Mouse (Mus musculus) retina, postnatal 7 days (tissue): ENCODE measurements around the gene Cdk10.
A peak's percentile ranks its signal among the peaks of the same experiment; 100 is the strongest.
"Not testable (repeated sequence)": the region's sequence is repeated elsewhere in the genome, so short reads cannot be mapped to it uniquely, and the experiment has no call there.

Experiments used
- DNase-seq: peaks from one replicate; pipeline ENCODE4 v3.0.0-alpha.2; 2012; ENCODE audit warnings: low read depth, low spot score

Cdk10 gene

GRCm38 (mm10) chr8:123224278-123225266, at the start of gene Cdk10:
Gene Cdk10, plus strand, starts transcription at chr8:123224842.
- peak; percentile 93 for DNase-seq

DNA sequence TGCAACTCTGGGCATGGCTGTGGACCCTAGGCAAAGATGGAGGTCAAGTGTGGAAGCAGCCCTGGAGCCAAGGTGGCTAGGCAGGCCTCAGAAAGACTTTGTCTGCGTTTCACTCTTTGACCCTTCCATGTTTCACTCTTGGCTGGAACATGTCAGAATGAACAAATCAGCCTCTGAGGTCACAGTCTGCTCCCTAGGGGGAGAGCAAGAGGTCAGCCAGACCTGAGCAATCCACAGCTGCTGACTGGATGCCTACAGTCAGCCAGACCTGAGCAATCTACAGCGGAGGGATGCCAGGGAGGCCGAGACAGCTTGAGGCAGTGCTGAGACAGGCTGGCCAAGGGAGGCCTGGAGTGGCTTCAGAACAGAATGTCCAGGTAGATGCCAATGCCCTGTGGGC, 43.3 kb upstream of the Cdk10 start:
- DNase-seq: no peak

DNA sequence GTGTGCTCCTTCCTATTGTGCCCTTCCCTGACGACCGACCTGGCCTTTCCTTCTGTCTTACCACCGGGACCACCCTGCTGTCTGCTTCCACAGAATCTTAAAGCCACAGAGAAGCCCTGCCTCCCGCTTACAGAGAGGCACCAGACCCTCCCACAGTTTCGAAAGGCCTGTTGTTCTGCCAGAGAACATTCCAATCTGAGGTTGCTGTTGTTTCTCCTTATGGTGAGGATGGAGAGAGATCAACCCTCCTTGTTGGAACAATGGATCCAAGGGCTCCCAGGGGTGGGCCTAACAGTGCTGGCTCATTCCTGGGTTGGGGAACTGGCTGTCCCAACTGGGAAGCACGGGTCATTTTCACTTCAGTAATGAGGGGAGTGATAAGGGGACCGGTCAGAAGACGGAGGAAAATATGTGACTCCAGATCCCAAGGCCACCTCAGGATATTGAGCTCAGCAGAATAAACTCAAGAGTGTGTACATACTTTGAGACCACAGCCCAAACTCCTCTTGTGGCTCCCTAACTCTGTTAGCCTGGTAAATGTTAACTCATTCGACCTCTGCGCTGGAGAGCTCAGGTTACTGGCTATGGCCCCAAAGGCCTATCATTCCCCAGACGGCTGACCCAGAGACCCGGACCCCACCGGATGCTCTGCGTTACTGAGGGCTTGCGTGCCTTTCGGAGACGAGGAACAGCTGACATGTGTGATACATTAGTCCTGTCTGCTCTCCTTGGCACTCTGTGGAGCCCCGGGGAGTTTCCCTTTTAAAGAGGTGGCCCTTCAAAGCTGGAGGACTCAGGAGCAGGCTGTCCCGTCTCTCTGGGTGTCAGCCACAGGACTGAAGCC, 38.9 kb upstream of the Cdk10 start, which contains the start of gene Dpep1:
Gene Dpep1 (plus strand): TSS at position 677 of the 844 bp plus-strand sequence.
- no peak for DNase-seq

- no peak for DNase-seq
Observed at GRCm38 (mm10) chr8:123188006-123188405, 36.6 kb upstream of the Cdk10 start.

DNA sequence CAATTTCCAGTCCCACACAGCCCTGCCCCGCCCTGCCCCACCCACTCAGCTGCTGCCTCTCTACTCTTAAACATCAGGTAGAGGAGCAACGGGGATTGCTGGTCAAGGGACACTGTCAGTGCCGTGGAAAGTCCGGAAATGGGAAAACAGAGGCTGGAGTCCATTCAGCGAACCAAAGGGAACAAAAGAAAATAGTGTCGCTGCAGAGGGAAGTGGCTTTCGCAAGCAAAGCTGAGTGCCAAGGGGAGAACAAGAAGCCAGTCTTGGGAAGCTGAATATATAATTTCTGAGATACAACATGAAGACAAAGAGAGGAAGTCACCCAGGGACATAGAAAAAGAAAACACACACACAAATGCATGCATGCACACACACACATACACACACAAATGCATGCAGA, 35.8 kb upstream of the Cdk10 start:
- DNase-seq: no peak

DNA sequence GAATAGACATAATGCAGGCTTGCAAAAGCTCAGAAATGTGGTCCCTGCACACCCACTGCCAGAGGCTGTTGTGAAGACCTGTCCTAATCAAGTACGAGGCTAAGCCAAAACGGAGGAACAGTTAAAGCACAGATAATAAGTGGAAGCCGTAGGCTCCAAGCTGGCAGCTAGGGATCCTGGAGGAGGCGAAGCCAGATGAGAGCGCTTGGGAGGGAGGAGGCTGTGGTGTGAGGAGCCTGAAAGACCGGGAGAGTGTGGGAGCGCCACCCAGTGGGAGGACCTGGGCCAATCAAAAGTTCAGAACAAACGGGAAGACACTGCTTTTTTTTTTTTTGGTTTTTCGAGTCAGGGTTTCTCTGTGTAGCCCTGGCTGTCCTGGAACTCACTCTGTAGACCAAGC, 34.0 kb upstream of the Cdk10 start:
- peak; percentile 57 for DNase-seq

DNA sequence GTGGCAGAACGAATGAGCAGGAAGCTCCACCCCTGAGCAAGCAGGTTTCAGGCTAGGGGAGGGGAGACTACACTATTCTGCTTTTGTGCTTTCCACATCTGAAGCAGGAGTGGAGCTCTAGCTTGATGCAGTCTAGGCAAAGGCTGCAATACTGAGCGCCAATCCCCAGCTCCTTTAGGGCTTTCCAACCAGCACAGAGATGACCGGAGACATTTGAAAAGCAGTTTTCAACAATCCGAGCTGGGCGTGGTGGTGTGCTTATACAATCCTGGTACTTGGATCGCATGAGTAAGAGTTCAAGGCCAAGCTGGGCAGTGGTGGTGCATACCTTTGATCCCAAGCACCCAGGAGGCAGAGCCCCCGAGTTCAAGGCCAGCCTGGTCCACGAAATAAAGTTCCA, 32.7 kb upstream of the Cdk10 start:
- no peak for DNase-seq

GRCm38 (mm10) chr8:123193771-123194170, 30.9 kb upstream of the Cdk10 start:
- no peak for DNase-seq

DNA sequence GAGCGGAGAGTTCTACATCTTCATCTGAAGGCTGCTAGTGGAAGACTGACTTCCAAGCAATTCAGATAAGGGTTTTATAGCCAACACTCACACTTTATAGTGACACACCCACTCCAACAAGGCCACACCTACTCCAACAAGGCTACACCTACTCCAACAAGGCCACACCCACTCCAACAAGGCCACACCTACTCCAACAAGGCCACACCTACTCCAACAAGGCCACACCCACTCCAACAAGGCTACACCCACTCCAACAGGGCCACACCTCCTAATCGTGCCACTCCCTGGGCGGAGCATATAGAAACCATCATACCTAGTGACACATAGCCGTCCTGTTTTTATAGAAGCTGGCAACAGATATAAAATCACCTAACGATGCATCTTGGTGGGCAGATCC, 27.6 kb upstream of the Cdk10 start:
- not testable (repeated sequence) for DNase-seq

GRCm38 (mm10) chr8:123199864-123200263, 24.8 kb upstream of the Cdk10 start:
- no peak for DNase-seq

DNA sequence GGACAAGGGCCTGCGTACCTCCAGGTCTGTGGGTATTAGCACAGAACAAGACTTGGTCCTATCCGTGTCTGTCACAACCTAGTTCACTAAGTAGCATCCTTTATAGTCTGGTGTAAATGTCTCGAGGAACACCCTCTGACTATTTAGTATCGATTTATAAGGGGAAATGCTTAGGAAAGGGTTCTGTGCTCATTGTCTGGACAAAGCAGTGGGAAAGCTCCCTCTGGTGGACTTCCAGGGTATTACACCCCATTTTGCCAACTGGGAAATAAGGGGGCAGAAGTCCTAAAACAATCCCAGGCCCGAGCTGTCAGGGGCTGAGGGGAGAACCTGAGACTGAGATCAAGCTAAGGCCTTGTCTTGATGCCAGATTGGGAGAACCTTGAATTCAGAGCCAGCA, 22.4 kb upstream of the Cdk10 start:
- peak; percentile 72 for DNase-seq

DNA sequence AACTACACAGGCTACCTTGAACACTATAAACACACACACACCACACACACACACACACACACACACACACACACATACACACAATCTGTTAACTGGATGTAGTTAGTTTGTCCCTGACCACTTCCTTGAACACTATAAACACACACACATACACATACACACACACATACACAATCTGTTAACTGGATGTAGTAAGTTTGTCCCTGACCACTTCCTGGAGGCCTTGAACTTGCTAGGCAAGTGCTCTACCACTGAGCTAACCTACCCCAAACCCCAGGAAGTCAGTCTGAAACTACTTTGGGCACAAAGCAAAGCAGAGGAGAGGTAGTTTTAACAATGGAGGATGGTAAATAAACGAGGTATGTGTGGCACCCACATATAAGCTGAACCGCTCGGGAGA, 21.1 kb upstream of the Cdk10 start:
- no peak for DNase-seq

DNA sequence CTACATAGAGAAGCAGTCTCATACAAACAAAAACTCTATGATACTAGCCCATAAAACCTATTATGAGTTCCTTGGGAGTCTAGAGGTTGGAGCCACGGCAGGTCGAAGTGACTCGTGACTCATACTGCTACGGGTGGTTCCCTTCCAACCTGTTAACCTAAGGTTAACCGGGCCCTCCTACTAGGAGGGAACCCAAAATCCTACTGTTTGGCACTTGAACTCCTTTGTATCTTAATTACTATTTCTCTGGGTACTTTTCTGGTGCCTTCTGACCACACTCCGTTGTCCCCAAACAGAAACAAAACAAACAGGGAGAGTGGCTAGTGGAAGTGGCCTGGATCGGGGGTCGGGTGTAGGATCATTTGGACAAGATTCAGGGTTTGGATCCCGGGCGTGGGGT, 12.8 kb upstream of the Cdk10 start:
- DNase-seq: no peak

DNA sequence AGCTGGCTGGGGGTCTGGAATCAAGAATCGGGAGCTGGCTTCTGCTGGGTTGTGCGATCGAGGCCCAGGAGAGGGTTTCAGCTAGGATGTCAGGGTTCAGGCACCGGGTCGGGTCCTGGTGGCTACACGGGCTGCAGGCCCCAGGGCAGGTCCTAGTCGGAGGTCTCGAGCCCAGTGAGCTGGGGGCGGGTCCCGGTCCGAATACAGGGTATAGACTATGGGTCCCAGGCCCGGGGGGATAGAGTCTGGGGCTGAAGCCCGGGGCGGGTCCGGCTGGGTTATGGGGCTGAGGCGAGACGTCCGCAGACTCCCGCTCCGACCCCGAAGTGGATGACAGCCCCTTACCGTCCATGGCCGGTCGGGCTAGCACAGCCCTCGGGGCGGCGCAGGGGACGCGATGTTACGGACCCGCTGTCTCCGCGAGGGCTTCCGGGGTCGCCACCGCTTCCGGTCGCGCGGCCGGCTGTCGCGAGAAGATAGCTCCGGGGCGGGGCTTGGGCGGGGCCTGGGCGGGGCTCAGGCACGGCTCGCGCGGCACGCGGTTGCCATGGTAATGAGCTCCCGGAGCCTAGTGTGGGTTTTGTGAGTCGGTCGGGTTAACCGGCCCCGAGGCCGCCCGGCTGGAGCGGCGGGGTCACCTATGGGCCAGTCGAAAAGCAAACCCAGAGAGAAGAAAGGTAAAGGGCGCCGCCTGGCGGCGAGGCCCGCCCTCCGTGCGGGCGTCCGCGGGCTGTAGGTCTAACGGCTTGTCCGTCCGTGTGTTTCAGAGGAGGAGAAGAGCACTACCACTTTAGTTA, 12.1 kb upstream of the Cdk10 start, which contains the start of the genes Chmp1a and Spata33:
Gene Chmp1a (minus strand): TSS at position 443 of the 797 bp plus-strand sequence.
Gene Spata33 (plus strand): TSS at position 512 of the 797 bp plus-strand sequence.
- peak; percentile 88 for DNase-seq

DNA sequence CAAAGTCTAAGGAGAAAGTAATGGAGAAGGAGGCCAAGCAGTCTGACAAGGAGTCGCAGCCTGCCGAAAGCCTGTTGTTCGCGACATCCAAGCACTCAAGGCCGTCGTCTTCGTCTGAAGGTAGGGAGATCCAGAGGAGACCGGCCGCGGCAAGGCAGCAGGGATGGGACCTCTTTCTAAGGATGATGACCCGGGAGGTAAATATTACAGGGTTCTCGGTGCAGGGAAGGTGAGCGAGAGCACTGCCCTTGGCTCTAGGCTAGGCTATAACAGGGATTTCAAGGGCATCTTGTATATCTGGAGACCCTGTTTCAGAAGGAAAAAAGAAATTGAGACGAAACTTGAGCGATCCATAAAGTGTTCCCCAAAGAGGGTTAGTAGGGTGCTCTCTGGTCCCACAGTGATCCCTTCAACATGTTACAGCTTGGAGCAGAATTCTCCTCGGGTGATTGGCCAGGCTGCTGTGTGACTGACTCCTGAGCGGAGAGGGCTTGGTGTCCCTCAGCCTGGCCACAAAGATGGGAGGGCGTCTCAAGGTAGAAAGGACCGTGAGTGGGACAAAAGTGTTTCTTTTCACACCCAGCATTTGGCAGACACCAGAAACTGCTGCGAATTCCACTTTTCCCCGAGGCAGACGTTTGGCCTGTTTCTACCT, 11.4 kb upstream of the Cdk10 start:
- no peak for DNase-seq

GRCm38 (mm10) chr8:123215430-123215829, 9.2 kb upstream of the Cdk10 start:
- no peak for DNase-seq

DNA sequence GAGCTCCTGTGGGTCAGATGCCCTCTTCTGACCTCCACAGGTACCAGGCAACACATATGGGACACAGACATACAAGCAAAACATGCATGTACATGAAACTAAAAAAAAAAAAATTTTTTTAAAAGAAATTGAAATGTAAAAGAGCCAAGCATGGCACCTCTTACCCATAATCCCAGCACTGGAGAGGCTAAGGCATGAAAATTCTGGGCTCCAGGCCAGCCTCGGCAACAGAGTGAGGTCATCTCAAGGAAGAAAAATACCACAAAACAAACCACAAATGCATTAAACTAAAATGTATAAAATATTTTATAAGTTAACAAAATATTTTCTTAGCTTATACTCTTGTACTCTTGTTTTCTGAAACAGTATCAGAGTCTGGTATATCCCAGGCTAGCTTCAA, 3.7 kb upstream of the Cdk10 start:
- no peak for DNase-seq

DNA sequence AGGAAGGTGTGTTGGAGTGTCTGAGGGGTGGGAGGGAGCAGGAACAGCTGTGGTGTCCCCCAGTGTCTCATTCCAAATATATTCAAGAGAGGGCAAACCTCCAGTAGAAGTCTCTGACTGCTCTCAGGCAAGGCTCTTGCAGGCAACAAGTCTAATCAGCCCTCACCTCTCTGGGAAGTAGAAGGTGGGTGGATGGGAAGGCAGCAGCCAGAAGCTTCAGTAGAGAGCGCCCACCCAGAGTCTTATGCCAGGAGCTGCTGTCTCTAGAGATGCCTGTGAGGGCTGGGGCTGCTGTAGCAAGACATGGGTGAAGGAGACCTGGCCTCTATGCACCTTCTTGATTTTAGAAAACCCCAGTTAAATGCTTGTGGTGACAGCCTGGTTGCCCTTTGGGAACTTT, 3.8 kb downstream of the Cdk10 start:
- DNase-seq: no peak

DNA sequence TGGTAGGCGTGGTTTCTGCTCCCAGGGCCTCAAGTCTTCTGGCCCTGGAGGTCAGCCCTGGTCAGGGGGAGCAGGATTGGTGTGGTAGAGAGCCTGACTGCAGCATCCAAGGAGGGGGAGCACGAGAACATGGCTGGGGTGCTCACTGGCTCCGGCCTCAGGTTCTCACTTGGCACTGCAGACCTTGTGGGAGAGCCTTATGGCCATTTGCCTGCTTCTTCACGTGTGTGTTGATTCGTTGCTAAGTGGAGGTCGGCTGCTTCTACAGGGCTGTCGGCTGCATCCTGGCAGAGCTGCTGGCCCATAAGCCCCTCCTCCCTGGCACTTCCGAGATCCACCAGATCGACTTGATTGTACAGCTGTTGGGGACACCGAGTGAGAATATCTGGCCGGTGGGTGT, 5.7 kb downstream of the Cdk10 start:
- DNase-seq: not testable (repeated sequence)

DNA sequence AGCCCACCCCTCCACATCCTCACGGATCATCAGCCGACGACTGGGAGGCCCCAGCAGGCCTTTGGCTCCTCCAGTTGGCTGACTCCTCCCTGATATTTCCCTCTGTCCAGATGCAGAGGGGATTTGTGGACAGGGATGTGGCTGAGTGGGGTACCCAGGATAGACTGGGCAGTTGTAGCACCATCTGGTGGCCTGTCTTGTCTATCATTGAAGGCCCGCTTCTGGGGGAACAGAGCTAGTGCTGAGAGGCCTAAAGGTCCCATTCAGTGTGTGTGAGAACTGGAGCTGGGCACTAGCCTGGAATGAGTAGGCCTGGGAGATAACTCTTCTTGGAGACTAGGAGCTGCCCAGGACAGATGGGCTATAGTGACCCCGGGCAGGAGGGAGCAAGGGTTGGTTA, 7.1 kb downstream of the Cdk10 start:
- DNase-seq: peak; percentile 58

- DNase-seq: no peak
Observed at GRCm38 (mm10) chr8:123232553-123232952, 7.9 kb downstream of the Cdk10 start.
